Mouse (Mus musculus) hindbrain, embryonic 14.5 days (tissue): Measurements from ENCODE around the gene Psmc2. TPM values are rescaled to one million over a fixed set of nuclear protein-coding genes. Genes with fewer than 3 reads are reported as not detected.

Experiments used
- ATAC-seq: fragments of 200-750 bp; cut with Nextera tagmentation; 2 replicates; pipeline ENCODE4 v1.8.0; 2017; ENCODE audit warnings: moderate number of reproducible peaks, mild to moderate bottlenecking, moderate TSS enrichment, moderate library complexity; ENCODE audit not compliant: low FRiP score
- DNase-seq: peaks from one replicate; pipeline ENCODE4 v3.0.0-alpha.2; 2015; ENCODE audit warnings: low spot score
- H3K27ac ChIP-seq: fragments of 300-500 bp; sonication (generic); 2 replicates; pipeline ENCODE4 v1.5.1; 2014; ENCODE audit warnings: mild to moderate bottlenecking, moderate library complexity
- H3K27me3 ChIP-seq: fragments of 300-500 bp; sonication (generic); 2 replicates; pipeline ENCODE4 v1.6.1; 2014; ENCODE audit warnings: mild to moderate bottlenecking, low read length, mixed read lengths; ENCODE audit not compliant: control insufficient read depth, insufficient read depth
- H3K36me3 ChIP-seq: fragments of 300-500 bp; sonication (generic); replicated peaks from 2 replicates; pipeline ENCODE4 v1.6.1; 2014; ENCODE audit not compliant: control insufficient read depth, insufficient read depth
- H3K4me1 ChIP-seq: fragments of 300-500 bp; sonication (generic); replicated peaks from 2 replicates; pipeline ENCODE4 v1.6.1; 2014; ENCODE audit warnings: antibody characterized with exemption, low read length, mixed read lengths; ENCODE audit not compliant: control insufficient read depth, insufficient read depth
- H3K4me2 ChIP-seq: fragments of 300-500 bp; sonication (generic); replicated peaks from 2 replicates; pipeline ENCODE4 v1.6.1; 2014; ENCODE audit warnings: mild to moderate bottlenecking, moderate library complexity
- H3K4me3 ChIP-seq: fragments of 300-500 bp; sonication (generic); replicated peaks from 2 replicates; pipeline ENCODE4 v1.5.1; 2014; ENCODE audit warnings: mild to moderate bottlenecking, low read length
- H3K9ac ChIP-seq: fragments of 300-500 bp; sonication (generic); 2 replicates; pipeline ENCODE4 v1.6.1; 2014
- H3K9me3 ChIP-seq: fragments of 300-500 bp; sonication (generic); 2 replicates; pipeline ENCODE4 v1.6.1; 2016; ENCODE audit warnings: low read length; ENCODE audit not compliant: control insufficient read depth
- WGBS: fragments of 180-500 bp; shearing (Covaris S2); extraction: QIAGEN DNeasy Blood & Tissue Kit; methylation state at CpG from one replicate; pipeline ENCODE4 v1.1.7; 2014; 5-methylcytosine and 5-hydroxymethylcytosine counted together
- polyA plus RNA-seq: library from polyadenylated mRNA; unstranded; fragments of >200 nt; fragmentation: Nextera tagmentation; extraction: Ambion mirVana; gene quantifications from 2 replicates; pipeline ENCODE4 v1.2.1, GENCODE M21; 2014

Psmc2 gene
- polyA plus RNA-seq, 1 experiment from 2014 or later: 180 TPM

DNA sequence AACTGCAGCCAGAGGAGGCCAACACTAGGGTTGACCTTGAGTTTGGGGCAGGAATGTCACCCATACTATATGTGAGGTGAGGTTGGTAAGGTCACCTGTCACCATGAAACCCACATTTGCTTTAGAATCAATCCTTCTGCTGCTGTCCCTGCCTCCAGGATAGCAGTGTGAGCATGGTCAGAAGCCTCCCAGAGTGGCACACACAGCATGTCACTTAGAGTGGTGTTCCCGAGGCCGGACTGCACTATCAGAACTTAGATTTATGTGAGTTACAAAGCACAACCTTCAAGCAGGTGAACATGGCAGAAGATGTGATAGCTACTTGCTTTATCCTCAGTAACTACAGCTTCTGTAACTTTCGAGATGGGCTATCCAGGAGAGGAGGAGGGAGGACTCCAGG is 46.7 kb downstream of the Psmc2 start:
- DNase-seq (no peak), ATAC-seq (no peak)
- Histone ChIP-seq H3K27me3 (no peaks in the 10 kb centered on the region), H3K36me3 (no peaks in the 10 kb centered on the region), H3K9me3 (no peaks in the 10 kb centered on the region), H3K4me2 (no peak overlapping the region), H3K27ac (no peak overlapping the region), H3K4me1 (no peaks in the 10 kb centered on the region), H3K4me3 (no peak overlapping the region), H3K9ac (no peak overlapping the region)
- WGBS: 86% methylated on average over 3 of the region's 3 CpGs

DNA sequence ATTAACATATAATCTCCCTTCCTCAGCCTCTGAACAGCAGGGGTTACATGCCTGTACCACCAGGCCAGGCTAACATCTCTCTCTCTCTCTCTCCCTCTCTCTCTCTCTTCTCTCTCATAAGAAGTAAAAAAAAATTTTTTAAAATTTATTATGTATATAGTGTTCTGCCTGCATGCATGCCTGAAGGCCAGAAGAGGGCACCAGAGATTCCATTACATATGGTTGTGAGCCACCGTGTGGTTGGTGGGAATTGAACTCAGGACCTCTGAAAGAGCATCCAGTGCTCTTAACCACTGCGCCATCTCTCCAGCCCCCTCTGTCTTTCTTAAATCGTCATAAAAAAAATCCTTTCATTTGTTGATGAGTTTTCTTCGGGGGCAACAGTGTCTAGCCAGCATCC is 59.6 kb downstream of the Psmc2 start:
- H3K4me1 ChIP-seq: no peaks in the 10 kb centered on the region
- DNase-seq (no peak), ATAC-seq (no peak)
- WGBS: 79% methylated on average over 4 of the region's 4 CpGs
- no peaks in the 10 kb centered on the region for H3K36me3 ChIP-seq
- no peak overlapping the region for H3K4me2 ChIP-seq
- H3K9ac ChIP-seq: no peak overlapping the region
- no peak overlapping the region for H3K4me3 ChIP-seq
- H3K27me3 ChIP-seq: no peaks in the 10 kb centered on the region
- no peak overlapping the region for H3K27ac ChIP-seq
- H3K9me3 ChIP-seq: no peaks in the 10 kb centered on the region

DNA sequence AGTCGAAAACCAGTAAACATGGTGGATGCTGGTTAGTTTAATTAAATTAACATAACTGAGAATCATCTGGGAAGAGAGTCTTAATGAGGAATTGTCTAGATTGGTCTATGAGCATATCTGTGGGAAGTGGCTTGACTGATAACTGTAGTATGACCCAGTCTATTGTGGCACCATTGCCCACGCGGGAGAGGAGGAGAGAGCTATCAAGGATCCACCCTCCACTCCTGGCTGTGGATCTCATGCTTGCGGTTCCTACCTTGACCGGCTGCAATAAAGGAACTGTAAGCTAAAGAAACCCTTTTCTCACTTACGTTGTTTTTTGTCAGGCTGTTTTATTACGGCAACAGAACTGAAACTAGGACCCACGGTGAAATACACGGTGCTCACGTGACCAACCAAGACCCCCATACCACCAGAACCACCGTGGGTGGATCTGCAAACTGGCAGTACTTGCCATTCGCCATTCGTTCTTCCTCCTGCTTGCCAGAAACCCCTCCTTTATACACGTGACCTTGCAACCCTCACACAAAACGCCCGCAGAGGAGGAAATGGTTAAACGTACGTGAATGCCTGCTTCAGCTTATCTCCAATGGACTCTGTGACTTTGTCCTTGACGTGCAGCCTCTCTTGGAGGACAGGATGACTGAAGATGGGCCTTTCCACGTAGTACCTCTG is 61.7 kb downstream of the Psmc2 start:
- no peaks in the 10 kb centered on the region for H3K36me3 ChIP-seq
- H3K4me3 ChIP-seq: no peak overlapping the region
- WGBS: 89% methylated on average over 20 of the region's 20 CpGs
- H3K9me3 ChIP-seq: no peaks in the 10 kb centered on the region
- H3K4me1 ChIP-seq: no peaks in the 10 kb centered on the region
- H3K27me3 ChIP-seq: no peaks in the 10 kb centered on the region
- no peak overlapping the region for H3K27ac ChIP-seq
- H3K9ac ChIP-seq: no peak overlapping the region
- no peak for DNase-seq
- no peak overlapping the region for H3K4me2 ChIP-seq
- no peak for ATAC-seq

DNA sequence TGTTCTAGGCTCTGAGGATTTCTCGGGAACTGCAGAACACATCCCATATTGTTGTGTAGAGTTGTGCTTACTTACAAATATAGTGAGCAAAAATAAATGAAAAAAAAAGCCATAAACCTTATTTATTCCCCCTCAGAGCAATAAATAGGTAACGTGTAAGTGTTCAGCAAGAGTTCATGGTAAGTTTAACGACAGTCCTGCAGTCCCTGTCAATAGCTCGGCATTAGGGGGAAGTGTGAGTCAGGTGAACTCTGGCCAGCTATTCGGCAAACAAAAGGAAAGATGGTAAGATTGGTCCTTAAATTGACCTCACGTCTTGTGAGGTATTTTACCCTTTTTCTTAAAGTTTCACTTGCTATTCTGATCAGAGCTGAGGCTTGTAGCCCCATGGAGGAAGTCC is 62.4 kb downstream of the Psmc2 start:
- Histone ChIP-seq H3K36me3 (no peaks in the 10 kb centered on the region), H3K27ac (no peak overlapping the region), H3K9me3 (no peaks in the 10 kb centered on the region), H3K4me3 (no peak overlapping the region), H3K9ac (no peak overlapping the region), H3K4me1 (no peaks in the 10 kb centered on the region), H3K27me3 (no peaks in the 10 kb centered on the region), H3K4me2 (no peak overlapping the region)
- WGBS: 83% methylated on average over 6 of the region's 6 CpGs
- DNase-seq: no peak
- no peak for ATAC-seq

DNA sequence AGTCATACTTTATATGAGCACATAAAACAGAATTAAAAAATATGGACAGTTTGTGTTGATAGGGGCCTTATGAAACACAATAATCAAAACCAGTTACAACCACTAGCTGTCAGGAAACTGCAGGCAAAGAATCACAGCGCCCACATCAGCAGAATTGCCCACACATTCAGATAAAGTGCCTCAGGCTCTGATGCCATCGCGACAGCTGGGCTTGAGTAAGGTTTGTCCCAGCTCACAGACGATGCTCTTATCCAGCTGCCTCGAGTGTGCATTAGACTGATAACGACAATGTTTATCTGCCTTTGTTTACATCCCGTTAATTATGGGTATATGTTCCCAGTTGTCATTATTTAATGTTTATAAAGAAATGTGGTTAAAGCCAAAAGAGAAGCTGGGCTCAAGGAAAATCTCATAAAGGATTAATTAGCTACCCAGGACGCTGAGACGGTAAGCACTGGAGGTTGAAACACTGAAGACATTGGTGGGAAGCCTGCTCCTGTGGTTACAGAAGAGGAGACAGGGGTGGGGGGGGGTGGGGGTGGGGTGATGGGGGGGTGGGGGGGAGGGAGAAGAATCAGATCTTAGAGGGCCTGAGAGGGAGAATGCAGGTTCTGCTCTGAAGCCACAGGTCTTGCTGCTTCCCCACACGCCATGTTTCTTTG is 66.7 kb downstream of the Psmc2 start:
- no peaks in the 10 kb centered on the region for H3K4me1 ChIP-seq
- H3K27me3 ChIP-seq: no peaks in the 10 kb centered on the region
- no peaks in the 10 kb centered on the region for H3K9me3 ChIP-seq
- WGBS: 45% methylated on average over 10 of the region's 10 CpGs
- H3K4me2 ChIP-seq: no peak overlapping the region
- ATAC-seq (peak; percentile 60; the same call in 1 of the 2 replicates), DNase-seq (peak; percentile 38)
- no peak overlapping the region for H3K27ac ChIP-seq
- no peak overlapping the region for H3K9ac ChIP-seq
- H3K4me3 ChIP-seq: no peak overlapping the region
- H3K36me3 ChIP-seq: no peaks in the 10 kb centered on the region

Other genes starting within 250 kb of the Psmc2 start
- 8.3 and 8.6 TPM in 2 replicates for gene Lrrc17, start 241.7 kb upstream of the Psmc2 start, polyA plus RNA-seq
- 0.20 TPM in 2 replicates for gene Fbxl13, start 139.6 kb upstream of the Psmc2 start, polyA plus RNA-seq
- 56.4 and 58.7 TPM in 2 replicates for gene Armc10, start 139.5 kb upstream of the Psmc2 start, polyA plus RNA-seq
- 2.3 and 3.0 TPM in 2 replicates for gene Napepld, start 83.9 kb upstream of the Psmc2 start, polyA plus RNA-seq
- 74.8 and 82.5 TPM in 2 replicates for gene Pmpcb, start 48.1 kb upstream of the Psmc2 start, polyA plus RNA-seq
- 64.5 and 65.9 TPM in 2 replicates for gene Dnajc2, start within 50 bp of the Psmc2 start, polyA plus RNA-seq
- 0.21 and 0.31 TPM in 2 replicates for gene Slc26a5, start 80.3 kb downstream of the Psmc2 start, polyA plus RNA-seq